ENCODE assay signal across 20 mouse cellular contexts in genomic region chr11:60143086-60143485, GRCm38 (mm10). TPM values are rescaled to one million over a fixed set of nuclear protein-coding genes. Genes with fewer than 3 reads are reported as not detected.
DNase-seq lines count a peak whose midpoint lies in the region; ATAC-seq and TF ChIP-seq lines count a peak whose summit lies in the region.
"Had no signal": no experiment of that assay in that cellular context is flagged by ENCODE, and none has a peak within 500 bp of the region (broad histone marks: within the 10 kb centered on the region; RNA-seq: fewer than 3 reads in every experiment).

No protein-coding gene starts in this region.

- H3K4me3 ChIP-seq in forebrain, embryonic 13.5 days: no peak overlapping the region
- H3K4me3 ChIP-seq in forebrain, embryonic 10.5 days: no peak overlapping the region
- no peak overlapping the region for H3K4me3 ChIP-seq in liver, adult 2 months (ENCODE audit: insufficient read depth, low read depth, low read length)
- H3K4me3 ChIP-seq in liver, embryonic 12.5 days: no peak overlapping the region
- H3K4me3 ChIP-seq in brown adipose tissue, adult 24 weeks (ENCODE audit: insufficient read depth, low read depth, low read length): no peak overlapping the region
- no peak overlapping the region for H3K4me3 ChIP-seq in myocyte
- H3K4me3 ChIP-seq: embryonic facial prominence, embryonic 15.5 days; gastrocnemius, adult 2 months; heart, embryonic 15.5 days; limb, embryonic 10.5 days had no signal

- H3ac ChIP-seq in myocyte (ENCODE audit: control insufficient read depth, insufficient read length): no peak overlapping the region

- H3K79me2 ChIP-seq in liver, adult 2 months (ENCODE audit: control insufficient read depth, insufficient read depth, low read length): peaks cover 17% of the 10 kb centered on the region
- H3K79me2 ChIP-seq in myocyte (ENCODE audit: control insufficient read depth, insufficient read depth): peaks cover 38% of the 10 kb centered on the region

- H3K9me3 ChIP-seq in forebrain, embryonic 13.5 days (replicated peaks): no peaks in the 10 kb centered on the region
- no peaks in the 10 kb centered on the region for H3K9me3 ChIP-seq in forebrain, embryonic 10.5 days
- no peaks in the 10 kb centered on the region for H3K9me3 ChIP-seq in liver, embryonic 12.5 days (replicated peaks)
- H3K9me3 ChIP-seq: embryonic facial prominence, embryonic 15.5 days; heart, embryonic 15.5 days; limb, embryonic 10.5 days had no signal

- whole genome bisulfite sequencing in forebrain, embryonic 13.5 days: 88% methylated on average over 4 of the region's 4 CpGs
- WGBS in forebrain, embryonic 10.5 days: 90% methylated on average over 4 of the region's 4 CpGs
- 78% methylated on average over 4 of the region's 4 CpGs for WGBS in liver, adult 2 months
- 48% methylated on average over 4 of the region's 4 CpGs for WGBS in liver, embryonic 12.5 days (ENCODE audit: insufficient replicate concordance)

- no peaks in the 10 kb centered on the region for H3K27me3 ChIP-seq in forebrain, embryonic 13.5 days
- H3K27me3 ChIP-seq in forebrain, embryonic 10.5 days (ENCODE audit: poor library complexity, severe bottlenecking): no peaks in the 10 kb centered on the region
- H3K27me3 ChIP-seq in liver, adult 2 months (ENCODE audit: control insufficient read depth, insufficient read depth, low read length): no peaks in the 10 kb centered on the region
- H3K27me3 ChIP-seq in liver, embryonic 12.5 days (replicated peaks): peaks cover 28% of the 10 kb centered on the region
- H3K27me3 ChIP-seq in myocyte (ENCODE audit: control insufficient read depth, insufficient read depth, insufficient read length): no peaks in the 10 kb centered on the region
- H3K27me3 ChIP-seq: embryonic facial prominence, embryonic 15.5 days; heart, embryonic 15.5 days had no signal

- peak overlapping the region; percentile 98 for H3K4me2 ChIP-seq in forebrain, embryonic 13.5 days
- H3K4me2 ChIP-seq in liver, embryonic 12.5 days: no peak overlapping the region
- peak overlapping the region; percentile 16 for H3K4me2 ChIP-seq in myocyte (ENCODE audit: low read depth)
- H3K4me2 ChIP-seq: embryonic facial prominence, embryonic 15.5 days; heart, embryonic 15.5 days had no signal

- H3K9ac ChIP-seq in forebrain, embryonic 13.5 days: 0 out of 2 replicates have a peak overlapping the region, but pooled peaks have one; percentile 5
- H3K9ac ChIP-seq in liver, adult 2 months (ENCODE audit: low read depth, low read length): no peak overlapping the region
- H3K9ac ChIP-seq in liver, embryonic 12.5 days: no peak overlapping the region
- H3K9ac ChIP-seq: embryonic facial prominence, embryonic 15.5 days; heart, embryonic 15.5 days had no signal

- no peak for ATAC-seq in forebrain, embryonic 13.5 days
- ATAC-seq in liver, embryonic 12.5 days: no peak

- TF ChIP-seq CTCF in liver, adult 2 months (IDR thresholded peaks at IDR 0.05; ENCODE audit: low read depth, low read length): no peak

- H3K27ac ChIP-seq in forebrain, embryonic 13.5 days: no peak overlapping the region
- no peak overlapping the region for H3K27ac ChIP-seq in forebrain, embryonic 10.5 days
- H3K27ac ChIP-seq in liver, adult 2 months (replicated peaks; ENCODE audit: insufficient read depth, low read depth, low read length): no peak overlapping the region
- H3K27ac ChIP-seq in liver, embryonic 12.5 days: no peak overlapping the region
- 0 out of 2 replicates have a peak overlapping the region, but pooled peaks have one; percentile 5 for H3K27ac ChIP-seq in brown adipose tissue, adult 24 weeks (replicated peaks; ENCODE audit: low read depth, low read length)
- H3K27ac ChIP-seq: embryonic facial prominence, embryonic 15.5 days; gastrocnemius, adult 2 months; heart, embryonic 15.5 days; limb, embryonic 10.5 days had no signal

- no peak for TF ChIP-seq POLR2A in liver, adult 2 months (IDR thresholded peaks at IDR 0.05; ENCODE audit: extremely low read depth, insufficient read depth, low read length)
- TF ChIP-seq POLR2A in myocyte (IDR thresholded peaks at IDR 0.05; ENCODE audit: insufficient read length, low read depth): no peak

- peaks cover 73% of the 10 kb centered on the region for H3K4me1 ChIP-seq in forebrain, embryonic 13.5 days
- peaks cover 67% of the 10 kb centered on the region for H3K4me1 ChIP-seq in forebrain, embryonic 10.5 days
- peaks cover 6% of the 10 kb centered on the region for H3K4me1 ChIP-seq in liver, adult 2 months (ENCODE audit: control insufficient read depth, insufficient read depth, low read length)
- peaks cover 69% of the 10 kb centered on the region for H3K4me1 ChIP-seq in liver, embryonic 12.5 days
- H3K4me1 ChIP-seq in brown adipose tissue, adult 24 weeks (ENCODE audit: control insufficient read depth, insufficient read depth, insufficient read length, low read length): peaks cover 26% of the 10 kb centered on the region

- peaks cover 43% of the 10 kb centered on the region for H3K36me3 ChIP-seq in forebrain, embryonic 13.5 days (ENCODE audit: poor library complexity, severe bottlenecking)
- H3K36me3 ChIP-seq in forebrain, embryonic 10.5 days (replicated peaks): peaks cover 61% of the 10 kb centered on the region
- H3K36me3 ChIP-seq in liver, adult 2 months (ENCODE audit: control insufficient read depth, insufficient read depth, low read length): no peaks in the 10 kb centered on the region; the same call in 1 of the 2 replicates
- peaks cover 50% of the 10 kb centered on the region for H3K36me3 ChIP-seq in liver, embryonic 12.5 days
- peaks cover 7% of the 10 kb centered on the region for H3K36me3 ChIP-seq in myocyte (ENCODE audit: control insufficient read depth, insufficient read depth)
- H3K36me3 ChIP-seq: heart, embryonic 15.5 days had no signal

- DNase-seq in forebrain, embryonic 10.5 days (ENCODE audit: extremely low spot score, low spot score): no peak
- DNase-seq in liver, adult 2 months (ENCODE audit: extremely low read depth, low read depth, low spot score): peak; percentile 18
- DNase-seq in ovary, postnatal 14 days (ENCODE audit: low spot score): no peak
- DNase-seq: B cell, adult 2 months; cerebellum, adult 2 months; cerebellum, postnatal 36 days; gastrocnemius, adult 2 months; heart, postnatal 4 days; kidney, adult 9 months; kidney, postnatal 25 days; layer of hippocampus, adult 9-11 months; lung, adult 2 months; lung, postnatal 36 days had no signal

TF ChIP-seq in myocyte, 11 proteins besides CTCF, POLR2A, EP300 and RAD21:
- TF ChIP-seq MYOD1 (IDR thresholded peaks at IDR 0.05; ENCODE audit: control insufficient read depth in 1 of 3, insufficient read length in 2 of 3, low read depth in 2 of 3): no peak
- no peak for TF ChIP-seq E2F4 (IDR thresholded peaks at IDR 0.05; ENCODE audit: insufficient read depth)
- no peak for TF ChIP-seq USF1 (IDR thresholded peaks at IDR 0.05; ENCODE audit: low read depth)
- no peak for TF ChIP-seq CEBPB (IDR thresholded peaks at IDR 0.05; ENCODE audit: insufficient read depth, poor library complexity, severe bottlenecking)
- TF ChIP-seq TCF12 (IDR thresholded peaks at IDR 0.05; ENCODE audit: insufficient read depth, poor library complexity, severe bottlenecking): no peak
- TF ChIP-seq SRF (IDR thresholded peaks at IDR 0.05; ENCODE audit: control insufficient read depth, insufficient read length, low read depth): no peak
- TF ChIP-seq POLR2AphosphoS2 (IDR thresholded peaks at IDR 0.05; ENCODE audit: insufficient read length, low read depth): no peak
- no peak for TF ChIP-seq REST (IDR thresholded peaks at IDR 0.05; ENCODE audit: insufficient read depth, insufficient read length)
- TF ChIP-seq MAX (IDR thresholded peaks at IDR 0.05; ENCODE audit: low read depth): no peak
- no peak for TF ChIP-seq TCF3 (IDR thresholded peaks at IDR 0.05; ENCODE audit: insufficient read length, low read depth)
- no peak for TF ChIP-seq MYOG (IDR thresholded peaks at IDR 0.05; ENCODE audit: control insufficient read depth in 1 of 3, insufficient read depth in 1 of 3, insufficient read length in 2 of 3, low read depth in 2 of 3)

RNA-seq across cellular contexts. Expression of gene Rai1, which starts 38.3 kb away (rescaled TPM):
- 26.9 and 31.5 TPM in 2 replicates for polyA plus RNA-seq in forebrain, embryonic 13.5 days (2015; fragmentation: Nextera tagmentation; extraction: Ambion mirVana)
- 24.7 and 25.3 TPM in 2 replicates for polyA plus RNA-seq in forebrain, embryonic 10.5 days (2016; fragmentation: Nextera tagmentation; extraction: Ambion mirVana)
- total RNA-seq in liver, adult 2 months (2014; rRNA removed): 2.7 and 3.4 TPM in 2 replicates
- polyA plus RNA-seq in liver, adult 2 months (2012; rRNA removed): 9.0 and 12.9 TPM in 2 replicates
- polyA plus RNA-seq in liver, embryonic 12.5 days (2016; fragmentation: Nextera tagmentation; extraction: Ambion mirVana): 11.3 and 11.6 TPM in 2 replicates
- 11.7 and 13.7 TPM in 2 replicates for polyA plus RNA-seq in brown adipose tissue, adult 24 weeks (2012; ENCODE audit: insufficient read depth, insufficient read length, missing spikeins)
- 26.0 TPM for polyA plus RNA-seq in myocyte (2012; fragmentation: generic; extraction: Trizol)
